Mouse (Mus musculus): ENCODE data around the gene Mzf1.

Mzf1 gene

DNA sequence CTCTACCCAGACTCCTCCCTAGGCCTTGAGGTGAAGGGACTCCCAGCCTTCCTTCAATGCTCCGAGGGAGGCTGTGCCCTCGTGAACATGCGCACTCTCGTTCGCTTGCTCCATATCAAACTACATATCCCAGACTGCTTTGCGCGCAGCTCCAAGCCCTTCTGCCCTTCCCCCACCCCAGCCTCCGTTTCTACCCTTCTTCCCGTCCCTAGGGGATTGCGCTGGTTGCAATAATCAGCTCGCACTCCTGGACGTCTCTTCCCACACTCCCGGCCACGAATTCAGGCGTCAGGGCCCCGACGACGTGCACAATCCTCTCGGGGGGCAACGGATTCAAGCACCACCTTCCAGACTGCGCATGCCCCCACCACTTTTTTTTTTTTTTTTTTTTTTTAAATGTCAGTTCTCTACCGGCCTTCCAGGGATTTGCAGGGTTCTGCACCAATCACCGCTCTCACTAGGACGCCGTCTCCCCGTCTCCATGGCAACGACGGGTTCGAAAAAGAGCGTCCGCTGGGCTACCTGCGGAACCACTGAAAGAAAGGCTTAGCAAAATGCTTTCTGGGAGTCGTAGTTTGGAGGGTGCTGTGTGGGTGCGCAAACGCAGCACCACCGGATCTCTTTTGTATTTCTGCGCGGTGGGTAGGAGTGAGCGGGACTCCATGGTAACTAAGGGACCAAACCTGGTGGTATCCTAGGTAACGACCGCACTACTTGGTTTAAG is at the start of gene Mzf1:
Gene Mzf1 (minus strand): TSS at position 478 of the 724 bp plus-strand sequence.
- peak; percentile 99 for DNase-seq

DNA sequence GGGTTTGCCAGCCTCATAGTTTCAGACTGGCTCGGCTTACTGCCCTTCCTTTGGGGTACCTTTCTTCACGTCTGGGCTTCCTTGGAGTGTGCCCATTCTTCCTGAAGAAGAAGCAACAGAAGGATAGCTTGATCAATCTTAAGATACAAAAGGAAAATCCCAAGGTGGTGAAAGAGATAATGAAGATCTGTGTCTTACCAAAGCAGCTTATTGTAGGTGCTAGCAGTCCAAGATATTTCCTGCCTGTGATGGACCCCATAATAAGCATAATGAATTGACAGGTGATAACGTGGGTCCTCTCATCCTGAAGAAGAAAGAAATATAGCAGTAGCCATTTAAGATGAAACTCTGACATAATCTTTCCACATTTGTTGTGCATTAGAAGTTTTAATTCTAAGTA is 40.5 kb upstream of the Mzf1 start, which contains the start of gene Vmn1r85:
Gene Vmn1r85 (minus strand): TSS at position 101 of the 400 bp plus-strand sequence.
- DNase-seq = no peak

DNA sequence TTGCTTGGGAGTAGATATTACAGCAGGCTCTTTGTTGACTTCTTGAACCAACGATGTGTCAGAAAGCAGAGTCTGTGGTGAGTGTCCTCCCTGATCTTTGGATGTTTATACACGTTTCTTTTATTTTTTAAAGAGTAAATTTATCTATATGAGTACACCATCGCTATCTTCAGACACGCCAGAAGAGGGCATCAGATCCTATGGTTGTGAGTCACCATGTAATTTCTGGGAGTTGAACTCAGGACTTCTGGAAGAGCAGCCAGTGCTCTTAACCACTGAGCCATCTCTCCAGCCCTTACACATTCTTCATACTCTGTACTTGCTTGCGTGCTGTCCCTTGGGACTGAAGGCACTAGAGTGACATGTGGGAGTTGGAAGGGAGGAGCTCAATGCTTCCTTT is 17.7 kb upstream of the Mzf1 start:
- no peak for DNase-seq

DNA sequence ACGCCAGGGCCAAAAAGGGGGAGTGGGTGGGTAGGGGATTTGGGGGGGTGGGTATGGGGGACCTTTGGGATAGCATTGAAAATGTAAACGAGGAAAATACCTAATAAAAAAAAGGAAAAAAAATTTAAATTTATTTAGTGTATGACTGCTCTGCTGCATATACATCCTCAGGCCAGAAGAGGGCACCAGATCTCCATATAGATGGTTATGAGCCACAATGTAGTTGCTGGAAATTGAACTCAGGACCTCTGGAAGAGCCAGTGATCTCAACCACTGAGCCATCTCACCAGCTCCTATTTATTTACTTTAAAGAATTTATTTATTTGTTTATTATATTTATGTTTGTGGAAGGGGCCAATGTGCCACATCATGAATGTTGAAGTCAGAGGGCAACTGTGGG is 8.8 kb upstream of the Mzf1 start:
- peak; percentile 27 for DNase-seq

DNA sequence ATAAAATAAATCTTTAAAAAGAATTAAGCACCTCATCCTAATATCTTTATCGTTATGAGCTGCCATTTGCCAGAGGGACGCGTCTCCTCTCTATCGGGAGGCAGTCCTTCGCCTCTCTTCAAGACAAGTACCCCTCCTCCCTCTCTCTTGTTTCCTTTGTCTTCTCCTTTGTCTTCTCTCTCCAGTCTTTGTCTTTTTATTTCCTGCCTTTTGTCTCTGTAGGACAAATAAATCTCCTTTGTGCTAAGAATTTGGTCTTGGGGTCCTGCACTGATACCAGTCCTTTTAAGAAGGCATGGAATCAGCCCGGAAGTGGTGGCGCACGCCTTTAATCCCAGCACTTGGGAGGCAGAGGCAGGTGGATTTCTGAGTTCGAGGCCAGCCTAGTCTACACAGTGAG is 5.0 kb upstream of the Mzf1 start:
- DNase-seq = no peak

DNA sequence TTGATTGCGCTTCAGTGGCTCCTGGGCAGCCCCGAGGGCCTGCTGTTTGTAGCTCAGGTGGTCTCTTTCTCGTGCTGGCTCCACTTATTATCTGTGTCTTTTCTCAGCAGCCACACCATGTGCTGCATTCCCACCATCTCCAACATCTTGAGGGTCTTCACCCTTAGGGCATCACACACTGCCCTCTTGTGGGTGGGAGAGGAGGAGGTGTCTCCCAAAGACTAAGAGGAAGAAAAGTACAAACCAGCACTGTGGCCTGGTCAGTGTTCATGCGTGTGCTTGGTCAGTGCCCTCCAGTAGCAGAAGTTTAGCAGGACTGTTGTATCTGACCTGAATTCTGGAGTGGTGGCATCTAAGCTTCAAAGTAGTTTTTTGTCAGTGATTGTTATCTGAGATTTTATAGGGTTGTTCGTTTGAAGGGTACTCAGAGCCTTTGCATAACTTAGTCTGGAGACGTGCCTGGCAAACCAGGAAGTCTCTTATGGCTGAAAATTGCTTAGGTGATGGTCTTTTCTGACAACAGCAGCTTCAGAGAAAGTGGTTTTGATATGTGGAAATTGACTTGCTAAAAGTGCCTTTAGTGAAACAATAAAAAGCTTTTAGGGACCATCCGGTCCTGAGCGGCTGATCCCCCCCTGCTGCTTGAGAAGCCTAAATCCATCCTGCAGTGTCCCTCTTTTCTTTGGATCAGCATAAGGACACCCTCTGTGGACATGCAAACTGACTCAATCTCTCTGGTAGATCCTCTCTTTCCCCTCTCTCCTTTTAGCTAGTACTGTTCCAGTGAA is 2.5 kb upstream of the Mzf1 start:
- DNase-seq = peak; percentile 25

DNA sequence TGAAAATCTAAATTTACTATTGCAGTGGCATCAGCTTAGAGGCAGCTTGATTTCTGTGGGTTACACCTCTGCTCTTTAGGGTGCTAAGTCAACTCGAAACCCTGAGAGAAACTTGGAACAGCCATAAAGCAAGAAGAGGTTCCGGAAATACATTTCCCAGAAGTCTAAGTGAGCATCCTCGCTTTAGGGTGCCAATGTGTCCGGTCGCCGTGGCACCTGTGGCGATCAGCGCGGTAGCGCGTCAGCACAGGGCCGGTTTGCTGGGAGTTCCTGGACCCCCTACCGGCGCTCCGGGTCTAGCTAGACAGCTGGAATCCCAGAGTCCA is 640 bp downstream of the Mzf1 start:
- no peak for DNase-seq

DNA sequence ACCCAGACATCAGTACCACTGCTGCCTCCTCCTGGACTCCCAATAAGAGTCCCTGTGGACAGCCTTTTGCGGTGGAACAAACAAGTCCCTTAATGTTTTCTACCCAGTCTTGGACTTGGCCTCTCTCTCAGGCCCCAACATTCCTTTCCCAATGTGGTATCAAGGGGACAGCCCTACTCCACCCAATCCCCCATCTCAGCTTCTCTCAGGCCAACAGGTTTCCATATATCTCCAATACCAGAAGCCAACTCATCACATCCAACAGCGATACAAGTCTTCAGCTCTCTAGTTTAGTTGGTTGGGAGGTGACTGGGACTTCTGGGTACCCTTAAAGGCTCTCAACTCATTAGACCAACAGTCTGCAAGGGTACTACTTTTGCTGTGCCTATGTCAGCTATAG is 1.1 kb downstream of the Mzf1 start:
- no peak for DNase-seq

DNA sequence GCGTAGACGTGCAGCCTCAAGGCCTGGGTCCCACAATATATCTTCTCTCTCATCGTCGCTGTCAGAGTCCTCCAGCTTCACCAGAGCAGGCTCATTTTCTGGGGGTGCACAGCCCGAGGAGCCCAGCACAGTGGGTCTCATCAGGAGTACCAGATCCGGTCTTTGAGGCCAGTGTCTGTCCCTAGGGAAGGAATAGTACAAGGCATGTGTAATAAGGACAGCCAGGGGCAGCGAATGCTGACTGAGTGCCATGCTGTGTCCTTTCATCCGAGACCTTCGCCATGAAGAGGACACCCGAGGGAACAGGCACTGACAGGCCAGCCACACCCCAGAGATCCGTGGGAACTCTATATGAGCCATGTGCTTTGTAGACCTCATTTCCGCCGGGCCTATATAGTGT is 1.6 kb downstream of the Mzf1 start:
- no peak for DNase-seq

DNA sequence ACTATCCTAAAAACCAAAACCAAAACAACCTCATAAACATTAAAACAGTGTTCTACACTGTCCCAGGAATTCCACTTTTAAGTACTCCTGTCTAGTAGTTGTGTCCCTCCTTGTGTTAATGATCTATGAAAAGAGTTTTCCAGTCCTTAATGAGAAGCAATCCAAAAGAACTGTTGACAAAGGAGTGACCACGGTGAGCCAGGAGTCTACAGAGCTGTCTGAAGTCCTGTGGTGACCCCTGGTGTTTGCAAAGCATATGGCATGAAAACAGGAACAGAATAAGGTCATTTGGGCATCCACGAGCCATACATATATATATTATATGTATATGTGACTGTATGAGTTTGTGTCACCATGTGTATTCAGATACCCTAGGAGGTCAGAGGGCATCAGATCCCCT is 8.5 kb downstream of the Mzf1 start:
- DNase-seq = peak; percentile 78

DNA sequence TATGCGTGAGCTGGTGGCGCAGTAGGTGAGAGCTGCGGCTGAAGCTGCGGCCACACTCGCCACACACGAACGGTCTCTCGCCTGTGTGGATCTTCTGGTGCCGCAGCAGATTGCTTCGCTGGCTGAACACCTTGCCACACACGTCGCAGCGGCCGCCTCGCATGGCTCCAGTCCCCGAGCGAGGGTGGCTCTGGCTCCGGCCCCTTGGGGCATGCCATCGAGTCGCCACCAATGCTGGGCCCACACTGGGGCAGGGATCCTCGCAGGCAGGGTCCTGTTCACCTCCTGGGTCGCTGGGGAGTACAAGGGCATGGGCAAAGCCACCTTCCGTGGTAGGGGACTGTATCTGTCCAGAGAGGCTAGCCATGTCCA is 10.3 kb downstream of the Mzf1 start:
- DNase-seq = no peak

DNA sequence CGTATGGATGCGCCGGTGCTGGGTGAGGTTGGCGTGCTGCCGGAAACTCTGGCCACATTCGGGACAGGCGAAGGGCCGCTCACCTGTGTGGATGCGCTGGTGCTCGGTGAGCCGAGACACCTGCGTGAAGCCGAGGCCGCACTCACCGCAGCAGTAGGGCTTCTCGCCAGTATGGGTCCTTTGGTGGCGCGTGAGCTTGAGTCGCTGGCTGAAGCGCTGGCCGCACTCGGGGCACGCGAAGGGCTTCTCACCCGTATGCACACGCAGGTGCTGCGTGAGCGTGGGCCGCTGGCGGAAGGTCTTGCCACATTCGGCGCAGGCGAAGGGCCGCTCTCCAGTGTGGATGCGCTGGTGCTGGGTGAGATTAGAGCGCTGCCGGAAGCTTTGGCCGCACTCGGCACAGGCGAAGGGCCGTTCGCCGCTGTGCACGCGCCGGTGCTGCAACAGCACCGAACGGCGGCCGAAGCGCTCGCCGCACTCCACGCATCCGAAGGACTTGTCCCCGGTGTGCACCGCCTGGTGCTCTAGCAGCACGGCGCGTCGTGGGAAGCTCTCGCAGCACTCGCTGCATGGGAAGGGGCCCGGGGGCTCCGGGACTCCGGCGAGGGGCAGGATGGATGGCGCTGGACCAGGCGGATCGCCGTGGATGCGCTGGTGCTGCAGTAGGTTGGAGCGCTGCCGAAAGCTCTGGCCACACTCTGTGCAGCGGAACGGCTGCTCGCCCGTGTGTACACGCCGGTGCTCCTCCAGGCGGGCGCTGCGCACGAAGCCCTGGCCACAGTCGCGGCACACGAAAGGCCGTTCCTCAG is 10.9 kb downstream of the Mzf1 start:
- peak; percentile 65 for DNase-seq

DNA sequence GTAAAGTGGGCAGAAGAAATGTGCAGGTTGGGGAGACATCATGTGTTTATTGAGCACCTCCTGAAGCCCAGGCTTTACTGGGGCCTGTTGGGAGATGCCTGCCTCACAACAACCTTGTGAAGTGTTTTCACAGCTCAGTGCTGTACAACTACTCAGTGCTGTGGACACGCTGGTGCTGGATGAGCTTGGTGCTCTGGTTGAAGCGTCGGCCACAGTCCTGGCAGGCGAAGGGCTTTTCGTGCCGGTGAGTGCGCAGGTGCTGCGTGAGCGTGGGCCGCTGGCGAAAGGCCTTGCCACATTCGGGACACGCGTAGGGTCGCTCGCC is 11.5 kb downstream of the Mzf1 start:
- DNase-seq = no peak

DNA sequence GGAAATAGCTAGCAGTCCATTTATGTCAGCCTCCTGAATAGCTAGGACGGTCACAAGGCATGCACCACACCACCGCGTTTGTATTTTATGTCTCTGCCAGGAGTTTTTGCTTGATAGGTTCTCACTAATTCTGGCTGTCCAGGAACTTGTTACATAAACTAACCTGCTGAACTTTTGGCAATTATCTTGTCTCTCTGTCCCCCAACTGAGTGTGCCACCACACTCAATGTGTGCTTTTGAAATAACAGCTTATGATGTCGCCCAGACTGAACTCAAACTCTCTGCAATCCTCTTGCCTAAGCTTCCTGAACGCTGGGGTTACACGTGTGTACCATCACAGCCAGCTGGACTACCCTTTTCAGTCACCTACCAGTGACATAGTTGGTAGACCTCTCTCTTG is 12.1 kb downstream of the Mzf1 start:
- no peak for DNase-seq

DNA sequence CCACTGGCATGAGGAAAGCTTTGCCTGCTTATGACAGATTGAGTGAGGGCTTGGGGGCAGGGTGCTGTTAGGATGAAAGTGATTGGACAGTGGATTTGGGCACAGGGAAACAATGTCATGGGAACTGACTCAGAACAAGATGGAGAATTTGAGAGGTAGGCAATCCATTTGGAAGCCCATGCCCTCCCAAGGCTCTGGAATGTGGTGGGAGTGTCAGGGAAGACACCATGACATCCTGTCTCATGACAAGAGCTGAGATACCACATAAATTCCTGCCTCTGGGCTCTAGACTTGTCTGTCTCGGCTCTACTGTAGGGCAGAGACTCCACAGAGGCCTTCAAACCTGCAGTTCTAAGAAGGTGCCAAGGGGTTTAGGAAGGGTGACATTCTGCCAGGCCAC is 13.3 kb downstream of the Mzf1 start:
- no peak for DNase-seq

DNA sequence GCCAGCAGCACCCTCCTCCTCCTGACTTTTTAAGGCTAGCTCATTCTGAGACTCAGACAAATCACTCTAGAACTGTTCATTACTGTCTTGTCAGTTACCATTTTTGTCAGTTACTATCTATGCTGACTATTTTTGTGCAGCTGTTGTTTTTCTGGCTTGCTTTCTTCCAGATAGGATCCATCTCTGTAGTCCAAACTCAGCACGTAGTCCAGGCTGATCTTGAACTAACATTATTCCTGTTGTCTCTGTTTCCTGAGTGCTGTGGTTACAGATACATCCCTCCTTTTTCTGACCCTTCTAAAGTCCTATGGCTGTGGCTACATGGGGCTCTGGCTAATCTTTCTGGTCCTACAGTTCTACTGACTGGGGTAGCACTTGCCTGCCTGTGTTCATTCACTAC is 15.4 kb downstream of the Mzf1 start:
- DNase-seq = no peak

DNA sequence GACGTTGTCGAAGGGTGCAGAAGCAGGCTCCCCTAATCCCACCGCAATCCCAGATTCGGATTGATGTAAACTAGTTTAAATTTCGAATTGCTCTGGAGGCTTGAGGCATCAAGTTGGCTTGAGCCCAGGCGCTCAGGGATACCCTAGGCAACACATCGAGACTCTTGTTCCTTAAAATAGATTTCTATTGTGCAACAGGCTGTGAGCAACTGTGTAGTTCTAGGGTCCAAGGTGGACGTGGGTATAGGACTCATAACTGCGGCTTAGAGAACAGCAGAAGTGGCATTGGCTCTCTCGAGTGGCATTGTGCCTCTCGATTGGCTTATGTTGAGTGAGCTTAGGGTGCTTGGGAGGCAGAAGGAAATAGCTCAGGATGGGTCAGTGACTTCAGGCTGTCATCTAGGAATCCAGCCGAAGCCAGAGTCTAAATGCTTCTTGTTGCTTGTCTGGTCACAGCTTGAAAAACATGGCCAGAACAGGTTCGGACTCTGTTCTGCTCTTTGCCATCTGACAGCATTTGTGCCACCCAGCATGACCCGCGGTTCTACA is 15.9 kb downstream of the Mzf1 start:
- DNase-seq = no peak

DNA sequence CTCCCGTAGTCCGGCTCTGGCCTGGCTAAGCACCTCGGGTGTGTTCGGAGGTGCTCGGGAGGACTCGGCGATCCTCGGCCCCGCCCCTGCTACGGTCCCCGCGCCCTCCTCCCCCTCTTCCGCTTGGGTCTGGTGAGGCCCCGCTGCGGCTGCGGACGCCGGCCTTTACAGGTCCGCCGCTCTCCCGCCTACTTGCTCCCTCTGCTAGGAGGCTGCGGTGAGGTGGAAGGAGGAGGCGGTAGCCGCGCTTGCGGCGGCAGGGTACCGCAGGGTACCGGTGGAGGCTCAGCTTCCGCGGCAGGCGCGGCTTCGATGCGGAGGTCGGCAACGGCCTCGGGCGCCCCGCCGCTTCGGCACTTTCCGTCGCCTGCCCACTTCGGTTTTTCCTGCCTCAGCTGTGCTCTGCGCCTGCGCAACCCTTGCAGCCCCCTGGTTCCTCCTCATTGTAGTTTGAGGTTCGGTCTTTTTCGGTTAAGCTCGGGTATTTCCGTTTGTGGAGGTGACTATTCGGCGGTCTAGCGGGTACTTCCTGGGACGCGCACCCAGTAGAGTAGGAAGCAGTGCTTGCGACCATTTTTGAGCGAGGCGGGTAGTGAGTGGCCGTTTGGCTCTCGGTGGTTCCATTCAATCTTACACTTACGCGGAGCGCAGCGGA is 16.5 kb downstream of the Mzf1 start, which contains the start of gene Ube2m:
Gene Ube2m (minus strand): TSS at position 375 of the 655 bp plus-strand sequence.
- peak; percentile 99 for DNase-seq

DNA sequence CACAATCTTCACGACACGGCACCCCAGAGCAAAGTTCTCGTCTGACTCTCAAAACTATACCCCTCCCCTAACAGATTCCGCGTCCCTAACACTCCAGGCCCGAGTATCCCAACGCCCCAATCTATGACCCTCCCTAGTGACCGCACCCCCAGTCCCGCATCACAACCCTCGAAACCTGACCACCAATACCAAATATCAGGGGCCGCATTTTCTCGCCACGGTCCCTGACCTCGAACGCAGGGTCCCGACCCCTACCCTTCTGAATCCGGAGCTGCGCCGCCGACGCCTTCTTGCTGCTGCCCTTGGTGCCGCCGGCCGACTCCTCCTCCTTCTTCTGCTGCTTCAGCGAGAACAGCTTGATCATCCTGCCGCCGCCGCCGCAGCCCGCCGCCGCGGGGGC is 17.2 kb downstream of the Mzf1 start:
- DNase-seq = no peak

DNA sequence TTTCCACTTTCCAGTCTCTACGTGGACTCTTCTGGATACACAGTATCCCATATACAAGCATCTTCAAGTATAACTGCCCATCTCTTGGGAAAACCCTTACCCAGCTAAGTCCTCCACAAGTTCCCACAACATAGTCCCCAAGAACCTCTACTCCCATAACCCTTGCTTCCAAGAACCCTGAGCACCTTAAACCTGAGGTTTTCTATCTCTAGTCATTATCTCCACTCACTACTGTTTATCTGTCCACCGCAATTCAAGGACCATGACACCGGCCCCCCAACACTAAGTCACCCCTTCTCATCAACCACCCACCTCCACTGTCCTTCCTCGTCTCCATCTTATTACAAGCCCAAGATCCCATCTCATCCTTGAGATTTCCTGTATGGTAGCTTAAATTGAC is 17.8 kb downstream of the Mzf1 start:
- no peak for DNase-seq

DNA sequence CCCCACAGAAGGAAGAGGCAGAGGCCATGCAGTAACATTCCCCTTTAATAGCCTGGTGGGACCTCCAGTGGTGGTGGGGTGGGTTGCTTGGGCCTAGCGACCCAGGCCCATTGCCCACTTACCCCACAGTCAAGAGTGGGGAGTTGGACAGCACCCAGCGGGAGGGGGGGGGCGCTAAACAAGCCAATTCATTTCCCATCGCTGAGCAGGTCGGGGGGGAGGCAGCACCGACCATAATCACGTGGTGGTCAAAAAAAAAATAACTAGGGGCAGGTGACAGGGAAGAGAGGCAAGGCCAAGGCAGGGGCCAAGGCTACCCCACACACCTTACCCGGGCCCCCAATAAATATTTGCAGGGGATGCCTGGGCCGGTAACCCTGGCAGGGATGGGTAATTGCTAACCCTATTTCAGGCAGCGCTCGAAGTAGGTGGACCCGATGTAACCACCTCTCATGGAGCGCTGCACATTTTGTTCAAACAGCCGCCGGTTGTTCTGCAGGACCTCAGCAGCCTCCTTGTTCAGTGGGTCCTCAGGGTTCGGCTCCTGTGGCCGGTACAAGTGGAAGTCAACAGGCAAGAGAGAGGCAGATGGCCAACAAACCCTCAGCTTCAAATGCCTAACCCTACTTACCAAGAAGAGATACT is 19.2 kb downstream of the Mzf1 start:
- DNase-seq = no peak

DNA sequence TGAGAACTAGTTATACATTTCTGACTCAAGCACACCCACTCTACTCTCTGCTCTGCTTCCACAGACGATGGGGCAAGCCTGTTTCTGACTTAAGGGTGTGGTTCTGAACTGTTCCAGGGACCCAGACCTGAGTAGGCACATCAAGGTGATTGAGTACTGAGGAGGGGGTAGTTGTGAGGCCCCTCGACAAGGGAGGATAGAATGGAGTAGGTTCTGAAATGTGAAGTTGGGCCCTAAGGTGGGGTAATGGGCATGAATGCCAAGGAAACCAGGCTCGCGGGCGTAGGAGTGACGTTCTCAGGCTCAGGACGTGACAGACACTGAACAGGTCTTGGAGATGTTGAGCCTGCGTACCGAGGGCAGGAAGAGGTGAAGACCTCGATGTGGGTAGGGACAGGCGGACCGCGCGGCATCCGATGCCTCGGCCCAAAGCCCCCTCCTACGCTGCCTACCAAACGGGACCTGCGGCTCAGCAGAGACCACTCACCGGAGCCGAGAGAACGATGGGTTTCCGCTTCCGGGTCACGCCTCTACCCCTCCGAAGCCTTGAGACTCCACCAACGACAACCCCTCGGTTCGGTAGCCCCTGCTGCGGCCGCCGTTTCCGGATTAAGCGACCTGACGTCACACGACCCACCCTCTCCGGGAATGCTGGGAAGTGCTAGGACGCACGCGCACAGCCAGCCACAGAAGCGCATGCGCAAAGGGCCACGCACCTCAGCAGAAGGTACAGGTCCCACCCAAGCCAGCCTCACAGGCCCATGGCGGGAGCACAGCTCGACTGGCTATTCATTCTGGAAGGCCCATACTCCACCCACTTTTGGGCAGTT is 20.2 kb downstream of the Mzf1 start, which contains the start of gene Chmp2a:
Gene Chmp2a (minus strand): TSS at position 660 of the 830 bp plus-strand sequence.
- peak; percentile 98 for DNase-seq

All from embryo, embryonic 11 days (tissue).